In genomic region chr8:89859813-89860212, GRCm38 (mm10) we compare ENCODE assay signal across 18 mouse cellular contexts.
A peak's percentile ranks its signal among the peaks of the same experiment; 100 is the strongest.
DNase-seq lines count a peak whose midpoint lies in the region; ATAC-seq and TF ChIP-seq lines count a peak whose summit lies in the region.
"Had no signal": no experiment of that assay in that cellular context is flagged by ENCODE, and none has a peak within 500 bp of the region (broad histone marks: within the 10 kb centered on the region; RNA-seq: fewer than 3 reads in every experiment).

No protein-coding gene starts in this region.

- no peak overlapping the region for H3K9ac ChIP-seq in forebrain, embryonic 15.5 days (replicated peaks)
- H3K9ac ChIP-seq in forebrain, embryonic 12.5 days: no peak overlapping the region
- H3K9ac ChIP-seq: heart, embryonic 15.5 days; liver, embryonic 12.5 days had no signal

- H3K4me2 ChIP-seq in forebrain, embryonic 15.5 days (replicated peaks): no peak overlapping the region
- no peak overlapping the region for H3K4me2 ChIP-seq in forebrain, embryonic 12.5 days
- H3K4me2 ChIP-seq: heart, embryonic 15.5 days; liver, embryonic 12.5 days had no signal

- H3K4me1 ChIP-seq in forebrain, embryonic 15.5 days: 0 out of 2 replicates have a peak, but pooled peaks cover 3% of the 10 kb centered on the region
- no peaks in the 10 kb centered on the region for H3K4me1 ChIP-seq in forebrain, embryonic 12.5 days
- H3K4me1 ChIP-seq in kidney, adult 2 months (ENCODE audit: control insufficient read depth, insufficient read depth, low read length): no peaks in the 10 kb centered on the region
- H3K4me1 ChIP-seq: heart, embryonic 15.5 days; liver, embryonic 12.5 days had no signal

- H3K36me3 ChIP-seq in forebrain, embryonic 15.5 days: no peaks in the 10 kb centered on the region
- no peaks in the 10 kb centered on the region for H3K36me3 ChIP-seq in forebrain, embryonic 12.5 days (replicated peaks)
- no peaks in the 10 kb centered on the region for H3K36me3 ChIP-seq in kidney, adult 2 months (ENCODE audit: control insufficient read depth, insufficient read depth, low read length)
- H3K36me3 ChIP-seq: heart, embryonic 15.5 days; liver, embryonic 12.5 days had no signal

- DNase-seq in brain, adult 2 months (ENCODE audit: low read depth, low spot score): peak; percentile 83
- peak; percentile 59 to 61 for DNase-seq in layer of hippocampus, adult 8-10 months (ENCODE audit: low spot score in 2 of 2)
- peak; percentile 58 for DNase-seq in right cerebral cortex, adult 18-20 months
- DNase-seq in adrenal gland, adult 2 months: no peak
- DNase-seq in urinary bladder, postnatal 36 days (ENCODE audit: low spot score in 2 of 2): no peak
- no peak for DNase-seq in kidney, adult 2 months
- DNase-seq: adrenal gland, postnatal 14 days; cerebellum, adult 8-10 months; heart, adult 11 months; kidney, adult 8-10 months; kidney, postnatal 25 days had no signal

- no peak overlapping the region for H3K4me3 ChIP-seq in forebrain, embryonic 15.5 days
- H3K4me3 ChIP-seq in forebrain, embryonic 12.5 days (replicated peaks): no peak overlapping the region
- no peak overlapping the region for H3K4me3 ChIP-seq in kidney, adult 2 months (ENCODE audit: insufficient read depth, low read depth, low read length)
- H3K4me3 ChIP-seq: erythroblast, embryonic 14.5 days; heart, embryonic 15.5 days; liver, embryonic 12.5 days had no signal

- 78% methylated on average over 3 of the region's 3 CpGs for whole genome bisulfite sequencing in forebrain, embryonic 15.5 days
- WGBS in forebrain, embryonic 12.5 days: 96% methylated on average over 3 of the region's 3 CpGs
- 89% methylated on average over 3 of the region's 3 CpGs for WGBS in kidney, adult 2 months

- ATAC-seq in forebrain, embryonic 15.5 days (replicated peaks): 0 out of 2 replicates have a peak, but pooled peaks have one; percentile 19
- no peak for ATAC-seq in forebrain, embryonic 12.5 days (ENCODE audit: low FRiP score)
- ATAC-seq: liver, embryonic 12.5 days; midbrain, embryonic 16.5 days had no signal

- no peak overlapping the region for H3K27ac ChIP-seq in forebrain, embryonic 15.5 days (replicated peaks)
- no peak overlapping the region for H3K27ac ChIP-seq in forebrain, embryonic 12.5 days
- no peak overlapping the region for H3K27ac ChIP-seq in kidney, adult 2 months (ENCODE audit: insufficient read depth, low read depth, low read length)
- H3K27ac ChIP-seq: heart, embryonic 15.5 days; liver, embryonic 12.5 days had no signal

- TF ChIP-seq POLR2A in kidney, adult 2 months (IDR thresholded peaks at IDR 0.05; ENCODE audit: low read depth, low read length): no peak

- H3K9me3 ChIP-seq in forebrain, embryonic 15.5 days: no peaks in the 10 kb centered on the region
- H3K9me3 ChIP-seq in forebrain, embryonic 12.5 days: no peaks in the 10 kb centered on the region
- H3K9me3 ChIP-seq: heart, embryonic 15.5 days; liver, embryonic 12.5 days had no signal

- no peaks in the 10 kb centered on the region for H3K27me3 ChIP-seq in forebrain, embryonic 15.5 days
- H3K27me3 ChIP-seq in forebrain, embryonic 12.5 days: no peaks in the 10 kb centered on the region; the same call in 1 of the 2 replicates
- H3K27me3 ChIP-seq in kidney, adult 2 months (replicated peaks; ENCODE audit: control insufficient read depth, insufficient read depth, low read length): no peaks in the 10 kb centered on the region
- H3K27me3 ChIP-seq: CH12.LX; heart, embryonic 15.5 days; liver, embryonic 12.5 days had no signal

- no peak for TF ChIP-seq CTCF in kidney, adult 2 months (conservative IDR thresholded peaks at IDR 0.05; ENCODE audit: insufficient read depth, insufficient read length, low read depth, low read length)

Comparison
In these comparisons a context has a peak if more than half of its experiments do, and no peak if none do; other contexts are left out.
1. DNase-seq: peak in brain, adult 2 months (single experiment), layer of hippocampus, adult 8-10 months (2 of 2) and right cerebral cortex, adult 18-20 months (single experiment); none in adrenal gland, adult 2 months (single experiment), urinary bladder, postnatal 36 days (0 of 2) and kidney, adult 2 months (single experiment).